Mouse (Mus musculus) regulatory T cell (primary cell): Measurements from ENCODE around the gene Gm49321.

ENCODE experiments used
- in situ Hi-C: fragments of 300-600 bp; cut with MboI, MseI; formaldehyde crosslinking; loops from one replicate; pipeline ENCODE4 v1.15.1; 2025; ENCODE audit warnings: high pct_unique_total_duplicates

Gene Gm49321

GRCm38 (mm10) chr12:73937353-73937752 lies at the start of gene Gm49321:
TSS of gene Gm49321 (plus strand) at chr12:73937653.
- in situ Hi-C loops: no loop called here

DNA sequence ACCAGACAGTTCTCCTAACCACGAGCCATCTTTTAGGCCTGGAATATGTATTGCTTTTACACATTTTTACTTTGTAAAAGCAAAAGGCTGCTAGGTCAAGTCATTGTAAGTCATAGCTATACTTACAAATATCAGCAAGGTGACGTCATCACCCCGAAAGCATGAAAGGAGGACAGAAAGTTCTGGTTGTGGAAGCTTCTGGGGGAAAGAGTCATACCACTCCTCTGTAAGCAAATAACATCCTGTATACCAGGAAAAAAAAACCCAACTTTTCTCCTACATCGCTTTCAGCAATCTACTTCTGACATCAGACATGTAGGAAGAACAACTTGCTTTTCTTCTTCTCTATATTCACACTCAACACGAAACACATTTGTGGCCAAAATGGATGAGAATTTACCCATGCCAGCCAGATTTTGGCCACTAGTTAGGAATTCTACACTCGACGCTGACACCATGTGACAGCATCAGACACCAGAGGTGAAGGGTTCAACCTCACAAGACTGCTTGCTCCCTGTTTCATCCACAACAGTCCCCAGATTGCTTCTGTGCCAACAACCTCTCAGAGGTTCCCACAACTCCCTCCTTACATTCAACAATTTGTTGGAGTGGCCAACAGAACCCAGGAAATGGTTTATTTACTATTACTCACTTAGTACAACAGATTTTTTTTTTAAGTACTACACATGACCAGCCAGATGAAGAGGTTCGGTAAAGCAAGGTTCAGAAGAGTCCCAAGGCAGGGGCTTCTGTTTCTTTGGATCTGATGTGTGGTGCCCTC lies 49.3 kb upstream of the Gm49321 start:
- in situ Hi-C loops: no loop called here

DNA sequence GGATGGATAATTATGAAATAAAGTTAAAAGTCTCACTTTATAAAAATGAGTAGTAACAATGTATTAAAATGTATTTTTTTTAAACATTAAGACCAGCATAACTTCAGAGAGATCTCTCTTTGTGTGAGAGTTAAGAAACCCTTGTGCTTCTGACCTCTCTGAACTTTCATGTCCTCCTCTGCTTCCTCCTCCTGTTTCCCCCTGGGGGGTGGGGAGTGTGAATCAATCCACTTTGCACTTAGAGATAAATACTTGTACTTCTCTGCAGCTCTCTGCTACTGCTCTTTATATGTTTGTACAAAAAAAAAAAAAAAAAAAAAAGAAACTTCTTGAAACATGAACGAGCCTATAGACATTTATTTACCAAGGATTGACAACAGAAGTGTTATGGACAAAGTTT lies 47.9 kb upstream of the Gm49321 start:
- in situ Hi-C loops: no loop called here

- in situ Hi-C loops: no loop called here
These were observed 47.4 kb upstream of the Gm49321 start for GRCm38 (mm10) chr12:73890086-73890485.

- in situ Hi-C loops: no loop called here
These were observed 44.8 kb upstream of the Gm49321 start for GRCm38 (mm10) chr12:73892616-73893015.

GRCm38 (mm10) chr12:73894838-73895237 lies 42.6 kb upstream of the Gm49321 start:
- in situ Hi-C loops: no loop called here

- in situ Hi-C loops: no loop called here
These were observed 41.8 kb upstream of the Gm49321 start for GRCm38 (mm10) chr12:73895674-73896073.

GRCm38 (mm10) chr12:73896471-73896870 lies 41.0 kb upstream of the Gm49321 start:
- in situ Hi-C loops: no loop called here

DNA sequence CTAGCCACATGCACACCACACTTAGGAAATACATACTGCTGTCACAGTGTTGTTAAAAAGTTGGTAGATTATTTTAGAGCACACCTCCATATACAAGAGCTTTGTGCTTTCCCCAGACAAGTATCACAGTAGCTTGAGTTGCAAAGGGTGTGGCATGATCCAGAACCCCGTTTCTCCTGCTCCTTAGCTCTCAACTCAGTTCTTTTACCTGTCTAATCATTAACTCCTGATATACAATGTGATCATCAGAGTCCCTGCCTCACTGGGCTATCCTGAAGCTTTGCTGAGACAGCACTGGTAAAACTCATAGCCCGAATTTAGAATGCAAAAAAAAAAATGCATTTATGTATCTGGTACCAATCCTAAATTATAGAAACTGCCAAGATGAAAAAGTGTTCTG lies 39.2 kb upstream of the Gm49321 start:
- in situ Hi-C loops: no loop called here

GRCm38 (mm10) chr12:73904133-73904934 lies 33.1 kb upstream of the Gm49321 start:
- in situ Hi-C loops: loop anchor here (10.0 kb wide), 1 partner anchor 970 kb away; no protein-coding TSS in a partner anchor

DNA sequence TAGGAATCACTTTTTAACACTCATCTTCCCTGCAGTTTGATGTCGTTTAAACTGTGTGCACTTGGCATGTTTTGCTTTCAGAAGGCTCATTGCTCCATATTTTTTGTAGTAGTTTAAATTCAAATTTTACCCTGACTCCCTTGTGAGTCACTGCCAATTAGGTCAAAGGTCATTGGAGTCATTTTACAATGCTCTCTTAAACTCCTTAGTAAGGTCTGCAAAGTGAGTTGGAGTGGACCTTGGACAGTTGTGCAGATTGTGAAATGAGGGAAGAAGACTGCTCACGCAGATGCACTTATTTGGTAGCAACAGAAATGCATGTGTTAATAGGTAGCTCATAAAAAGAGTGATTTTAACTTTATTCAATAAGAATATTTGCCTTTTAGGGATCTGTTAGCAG lies 32.4 kb upstream of the Gm49321 start:
- in situ Hi-C loops: loop anchor here (10.0 kb wide), 1 partner anchor 970 kb away; no protein-coding TSS in a partner anchor

GRCm38 (mm10) chr12:73905555-73905954 lies 31.9 kb upstream of the Gm49321 start:
- in situ Hi-C loops: loop anchor here (10.0 kb wide), 1 partner anchor 969 kb away; no protein-coding TSS in a partner anchor

- in situ Hi-C loops: loop anchor here (10.0 kb wide), 1 partner anchor 968 kb away; no protein-coding TSS in a partner anchor
These were observed 30.3 kb upstream of the Gm49321 start for GRCm38 (mm10) chr12:73907079-73907672.

DNA sequence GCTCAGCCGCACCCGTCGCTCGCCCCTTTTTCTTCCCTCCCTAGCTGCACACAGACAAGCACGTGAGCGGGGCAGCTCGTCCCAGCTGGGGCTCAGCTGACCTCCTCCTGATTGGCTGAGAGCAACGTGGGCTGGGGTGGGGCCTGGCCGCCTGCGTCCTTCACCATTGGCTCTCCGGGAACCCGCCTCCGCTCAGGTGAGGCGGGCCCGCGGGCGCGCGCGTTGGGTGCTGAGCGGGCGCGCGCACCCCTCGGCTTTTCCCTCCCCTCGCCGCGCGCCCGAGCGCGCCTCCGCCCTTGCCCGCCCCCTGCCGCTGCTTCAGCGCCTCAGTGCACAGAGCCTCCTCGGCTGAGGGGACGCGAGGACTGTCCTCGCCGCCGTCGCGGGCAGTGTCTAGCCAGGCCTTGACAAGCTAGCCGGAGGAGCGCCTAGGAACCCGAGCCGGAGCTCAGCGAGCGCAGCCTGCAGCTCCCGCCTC lies 29.7 kb upstream of the Gm49321 start:
- in situ Hi-C loops: loop anchor here (10.0 kb wide), 1 partner anchor 967 kb away; no protein-coding TSS in a partner anchor

DNA sequence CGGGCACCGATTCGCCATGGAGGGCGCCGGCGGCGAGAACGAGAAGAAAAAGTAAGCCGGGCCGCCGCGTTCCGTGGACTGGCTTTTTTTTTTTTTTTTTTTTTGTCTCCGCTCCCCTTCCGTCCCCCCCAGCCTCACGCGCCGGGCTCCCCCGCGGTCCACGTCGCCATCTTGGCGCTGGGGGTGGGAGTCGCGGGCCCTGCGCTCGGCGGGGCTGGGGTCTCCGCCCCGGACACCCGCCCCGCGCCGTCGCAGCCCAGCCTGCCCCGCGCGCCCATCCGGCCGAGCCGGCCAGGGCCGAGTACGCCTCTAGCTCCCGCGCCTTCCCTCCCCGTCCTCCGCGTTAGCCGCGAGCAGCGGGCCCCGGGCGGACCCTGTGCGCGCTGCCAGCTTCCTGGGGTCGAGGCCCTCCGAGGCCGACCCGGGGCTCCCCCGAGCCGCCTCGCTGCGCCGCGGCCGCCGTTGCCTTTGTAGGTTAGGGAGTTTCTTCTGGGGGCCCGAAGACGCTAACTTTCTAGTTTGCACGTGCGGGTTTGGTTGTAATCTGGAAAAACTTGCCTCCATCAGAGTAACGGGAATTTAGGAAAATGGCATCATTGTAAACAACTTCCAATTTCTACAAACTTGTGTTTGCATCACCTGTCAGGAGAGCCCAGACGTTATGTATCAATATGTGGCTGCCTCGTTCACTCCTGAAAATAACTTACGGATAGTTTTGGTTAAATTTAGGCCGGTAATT lies 29.0 kb upstream of the Gm49321 start:
- in situ Hi-C loops: loop anchor here (10.0 kb wide), 1 partner anchor 966 kb away; no protein-coding TSS in a partner anchor

- in situ Hi-C loops: loop anchor here (10.0 kb wide), 1 partner anchor 966 kb away; no protein-coding TSS in a partner anchor
These were observed 28.4 kb upstream of the Gm49321 start for GRCm38 (mm10) chr12:73909013-73909575.

DNA sequence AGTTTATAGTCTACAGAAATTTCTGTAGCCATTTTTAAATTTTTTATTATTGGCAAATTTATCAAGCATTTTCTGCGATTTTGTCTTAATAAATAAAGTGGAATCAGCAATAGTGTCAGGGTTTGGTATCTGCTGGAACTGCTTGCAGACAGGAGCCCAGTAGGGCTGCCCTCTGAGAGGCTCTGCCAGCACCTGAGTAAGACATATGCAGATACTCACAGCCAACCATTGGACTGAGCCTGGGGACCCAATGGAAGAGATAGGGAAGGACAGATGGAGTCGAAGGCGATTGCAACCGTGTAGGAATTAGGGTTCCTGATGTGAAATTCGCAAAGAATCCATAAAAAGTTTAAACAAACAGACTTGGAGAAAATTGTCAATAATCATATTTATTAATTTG lies 19.0 kb upstream of the Gm49321 start:
- in situ Hi-C loops: no loop called here

DNA sequence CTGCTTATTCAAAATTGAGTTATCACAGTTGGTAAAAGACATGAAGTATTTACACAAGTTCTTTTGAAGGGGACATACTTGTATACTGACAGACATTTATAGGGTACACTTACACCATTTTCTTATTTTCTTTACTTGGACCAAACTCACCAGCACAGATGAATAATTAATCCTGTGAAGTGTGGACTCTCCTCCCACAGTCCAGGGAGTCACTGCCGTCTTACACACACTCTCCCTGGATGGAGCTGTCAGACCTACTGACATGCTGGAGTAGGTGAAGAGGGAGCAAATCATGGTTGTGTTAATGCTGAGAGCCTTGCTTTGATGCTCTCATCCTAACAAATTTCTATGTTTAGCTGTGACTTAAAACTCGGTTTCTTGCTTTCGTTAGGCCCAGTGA lies 7.2 kb upstream of the Gm49321 start:
- in situ Hi-C loops: no loop called here

GRCm38 (mm10) chr12:73931274-73931673 lies 6.2 kb upstream of the Gm49321 start:
- in situ Hi-C loops: no loop called here

GRCm38 (mm10) chr12:73934528-73934927 lies 2.9 kb upstream of the Gm49321 start:
- in situ Hi-C loops: no loop called here

DNA sequence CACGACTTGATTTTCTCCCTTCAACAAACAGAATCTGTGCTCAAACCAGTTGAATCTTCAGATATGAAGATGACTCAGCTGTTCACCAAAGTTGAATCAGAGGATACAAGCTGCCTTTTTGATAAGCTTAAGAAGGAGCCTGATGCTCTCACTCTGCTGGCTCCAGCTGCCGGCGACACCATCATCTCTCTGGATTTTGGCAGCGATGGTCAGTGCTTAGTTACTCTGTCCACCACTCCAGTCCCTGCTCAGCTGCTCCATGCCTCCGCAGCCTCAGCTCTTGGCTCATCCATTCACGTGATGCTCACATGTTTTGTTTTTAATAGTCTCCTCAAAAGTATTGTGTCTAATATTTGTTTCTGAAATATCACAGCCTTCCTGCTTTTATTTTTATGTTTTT lies 2.1 kb downstream of the Gm49321 start:
- in situ Hi-C loops: no loop called here
